Mouse (Mus musculus) lung, embryonic 14.5 days (tissue): ENCODE measurements around the gene Pld1. TPM values are rescaled to one million over a fixed set of nuclear protein-coding genes. Genes with fewer than 3 reads are reported as not detected.
"Not testable (repeated sequence)": the region's sequence is repeated elsewhere in the genome, so short reads cannot be mapped to it uniquely, and the experiment has no call there.

ENCODE experiments used
- ATAC-seq: fragments of 200-750 bp; cut with Nextera tagmentation; 2 replicates; pipeline ENCODE4 v1.8.0; 2017; ENCODE audit warnings: mild to moderate bottlenecking, moderate TSS enrichment, moderate library complexity; ENCODE audit not compliant: insufficient read depth
- DNase-seq: peaks from one replicate; pipeline ENCODE4 v3.0.0-alpha.2; 2015
- H3K27ac ChIP-seq: fragments of 300-500 bp; sonication (generic); 2 replicates; pipeline ENCODE4 v1.5.1; 2014; ENCODE audit warnings: low read depth, mild to moderate bottlenecking, moderate library complexity
- H3K27me3 ChIP-seq: fragments of 300-500 bp; sonication (generic); 2 replicates; pipeline ENCODE4 v1.6.1; 2014; ENCODE audit warnings: low read length, control low read depth; ENCODE audit not compliant: insufficient read depth
- H3K36me3 ChIP-seq: fragments of 300-500 bp; sonication (generic); 2 replicates; pipeline ENCODE4 v1.6.1; 2014; ENCODE audit warnings: control low read depth; ENCODE audit not compliant: insufficient read depth
- H3K4me1 ChIP-seq: fragments of 300-500 bp; sonication (generic); 2 replicates; pipeline ENCODE4 v1.6.1; 2014; ENCODE audit warnings: antibody characterized with exemption, control low read depth; ENCODE audit not compliant: insufficient read depth
- H3K4me2 ChIP-seq: fragments of 300-500 bp; sonication (generic); 2 replicates; pipeline ENCODE4 v1.6.1; 2014; ENCODE audit warnings: mild to moderate bottlenecking
- H3K4me3 ChIP-seq: fragments of 300-500 bp; sonication (generic); 2 replicates; pipeline ENCODE4 v1.5.1; 2014; ENCODE audit warnings: low read depth, low read length
- H3K9ac ChIP-seq: fragments of 300-500 bp; sonication (generic); 2 replicates; pipeline ENCODE4 v1.6.1; 2014
- H3K9me3 ChIP-seq: fragments of 300-500 bp; sonication (generic); 2 replicates; pipeline ENCODE4 v1.6.1; 2016; ENCODE audit warnings: low read depth, low read length, control low read depth
- CTCF ChIP-seq: IDR thresholded peaks from 2 replicates; pipeline ENCODE4 v1.5.1; 2016; ENCODE audit warnings: antibody characterized with exemption, low read depth
- WGBS: fragments of 180-500 bp; shearing (Covaris S2); extraction: QIAGEN DNeasy Blood & Tissue Kit; methylation state at CpG from one replicate; pipeline ENCODE4 v1.1.7; 2014; 5-methylcytosine and 5-hydroxymethylcytosine counted together
- polyA plus RNA-seq: library from polyadenylated mRNA; unstranded; fragments of >200 nt; fragmentation: Nextera tagmentation; extraction: Ambion mirVana; gene quantifications from 2 replicates; pipeline ENCODE4 v1.2.1, GENCODE M21; 2014

Pld1 gene
- polyA plus RNA-seq, 1 experiment from 2014 or later, result 6.4 TPM

GRCm38 (mm10) chr3:27929219-27929618 is 9.3 kb upstream of the Pld1 start:
- Histone ChIP-seq H3K4me3 (no peak overlapping the region), H3K9me3 (no peaks in the 10 kb centered on the region), H3K36me3 (no peaks in the 10 kb centered on the region), H3K27ac (no peak overlapping the region), H3K27me3 (no peaks in the 10 kb centered on the region), H3K4me2 (no peak overlapping the region), H3K9ac (no peak overlapping the region), H3K4me1 (no peaks in the 10 kb centered on the region)
- DNase-seq, result no peak
- 85% methylated on average over 4 of the region's 4 CpGs for WGBS
- ATAC-seq, result no peak
- no peak for TF ChIP-seq CTCF

- no peak overlapping the region for H3K27ac ChIP-seq
- DNase-seq (no peak), ATAC-seq (no peak)
- no peaks in the 10 kb centered on the region for H3K27me3 ChIP-seq
- no peak overlapping the region for H3K9ac ChIP-seq
- H3K9me3 ChIP-seq, result no peaks in the 10 kb centered on the region
- peak; percentile 1; the same call in 1 of the 2 replicates for TF ChIP-seq CTCF
- H3K4me1 ChIP-seq, result no peaks in the 10 kb centered on the region
- no peak overlapping the region for H3K4me2 ChIP-seq
- H3K4me3 ChIP-seq, result no peak overlapping the region
- H3K36me3 ChIP-seq, result no peaks in the 10 kb centered on the region
- WGBS, result 77% methylated on average over 5 of the region's 5 CpGs
These were observed 6.1 kb upstream of the Pld1 start for GRCm38 (mm10) chr3:27932391-27932790.

GRCm38 (mm10) chr3:27935644-27936043 is 2.9 kb upstream of the Pld1 start:
- no peaks in the 10 kb centered on the region for H3K36me3 ChIP-seq
- WGBS, result 77% methylated on average over 3 of the region's 3 CpGs
- no peak overlapping the region for H3K4me2 ChIP-seq
- no peaks in the 10 kb centered on the region for H3K27me3 ChIP-seq
- no peaks in the 10 kb centered on the region for H3K9me3 ChIP-seq
- TF ChIP-seq CTCF, result no peak
- ATAC-seq, result no peak
- no peak for DNase-seq
- H3K4me1 ChIP-seq, result no peaks in the 10 kb centered on the region
- H3K27ac ChIP-seq, result no peak overlapping the region
- H3K4me3 ChIP-seq, result no peak overlapping the region
- no peak overlapping the region for H3K9ac ChIP-seq

GRCm38 (mm10) chr3:27936731-27937130 is 1.8 kb upstream of the Pld1 start:
- DNase-seq, result no peak
- Histone ChIP-seq H3K27me3 (no peaks in the 10 kb centered on the region), H3K27ac (no peak overlapping the region), H3K9ac (no peak overlapping the region), H3K4me2 (no peak overlapping the region), H3K36me3 (no peaks in the 10 kb centered on the region), H3K9me3 (no peaks in the 10 kb centered on the region), H3K4me3 (no peak overlapping the region), H3K4me1 (no peaks in the 10 kb centered on the region)
- 70% methylated on average over 5 of the region's 5 CpGs for WGBS
- no peak for ATAC-seq
- TF ChIP-seq CTCF, result no peak

GRCm38 (mm10) chr3:27937144-27938110 is 1.1 kb upstream of the Pld1 start:
- Histone ChIP-seq H3K9ac (no peak overlapping the region), H3K4me3 (no peak overlapping the region; the same call in 1 of the 2 replicates), H3K9me3 (no peaks in the 10 kb centered on the region), H3K4me1 (no peaks in the 10 kb centered on the region), H3K36me3 (no peaks in the 10 kb centered on the region), H3K27me3 (no peaks in the 10 kb centered on the region), H3K4me2 (peak overlapping the region; percentile 97), H3K27ac (no peak overlapping the region)
- WGBS, result 71% methylated on average over 13 of the region's 13 CpGs
- ATAC-seq (no peak), DNase-seq (peak; percentile 19)
- no peak for TF ChIP-seq CTCF

DNA sequence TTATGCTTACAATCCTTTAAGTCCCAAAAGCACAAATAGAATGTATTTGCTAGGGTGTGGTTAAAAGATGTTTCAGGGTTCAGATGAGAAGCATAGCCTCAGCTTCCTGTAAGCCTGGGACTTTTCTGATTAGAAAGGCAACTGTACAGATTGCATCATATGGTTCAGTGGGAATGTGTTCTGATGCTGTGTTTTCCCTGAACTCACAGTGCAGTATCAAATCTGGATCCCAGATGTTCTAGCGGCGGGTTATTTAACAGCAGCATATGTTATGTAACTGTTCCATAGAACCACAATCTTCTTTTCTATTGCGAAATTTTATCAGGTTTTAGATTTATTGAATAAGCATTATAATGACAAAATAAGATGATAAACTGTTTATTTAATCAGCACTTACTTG is 3.1 kb downstream of the Pld1 start:
- Histone ChIP-seq H3K36me3 (no peaks in the 10 kb centered on the region), H3K27ac (no peak overlapping the region), H3K9me3 (no peaks in the 10 kb centered on the region), H3K27me3 (no peaks in the 10 kb centered on the region), H3K4me1 (no peaks in the 10 kb centered on the region), H3K4me3 (no peak overlapping the region), H3K4me2 (no peak overlapping the region), H3K9ac (no peak overlapping the region)
- TF ChIP-seq CTCF, result no peak
- ATAC-seq, result no peak
- DNase-seq, result no peak
- 80% methylated on average over 3 of the region's 3 CpGs for WGBS

- no peak overlapping the region for H3K27ac ChIP-seq
- no peak for ATAC-seq
- TF ChIP-seq CTCF, result no peak
- H3K36me3 ChIP-seq, result no peaks in the 10 kb centered on the region
- H3K4me1 ChIP-seq, result no peaks in the 10 kb centered on the region
- H3K4me2 ChIP-seq, result no peak overlapping the region
- 73% methylated on average over 7 of the region's 7 CpGs for WGBS
- H3K27me3 ChIP-seq, result no peaks in the 10 kb centered on the region
- DNase-seq, result no peak
- H3K9me3 ChIP-seq, result no peaks in the 10 kb centered on the region
- H3K4me3 ChIP-seq, result no peak overlapping the region
- no peak overlapping the region for H3K9ac ChIP-seq
These were observed 4.5 kb downstream of the Pld1 start for GRCm38 (mm10) chr3:27942991-27943390.

DNA sequence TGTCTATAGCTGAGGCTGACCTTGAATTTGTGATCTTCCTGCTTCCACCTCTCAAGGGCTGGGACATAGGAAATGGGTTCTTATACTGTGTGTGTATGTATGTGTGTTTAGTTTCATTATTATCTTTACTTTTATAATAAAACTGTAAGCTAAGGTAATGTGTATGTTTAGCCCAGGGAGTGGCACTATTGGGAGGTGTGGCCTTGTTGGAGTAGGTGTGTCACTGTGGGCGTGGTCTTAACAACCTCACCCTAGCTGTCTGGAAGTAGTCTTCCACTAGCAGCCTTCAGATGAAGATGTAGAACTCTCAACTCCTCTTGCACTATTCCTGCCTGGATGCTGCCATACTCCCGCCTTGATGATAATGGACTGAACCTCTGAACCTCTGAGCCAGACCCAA is 6.9 kb downstream of the Pld1 start:
- not testable (repeated sequence) for H3K9ac ChIP-seq, DNase-seq, H3K27me3 ChIP-seq, H3K4me3 ChIP-seq, H3K36me3 ChIP-seq, H3K27ac ChIP-seq, H3K4me1 ChIP-seq, H3K9me3 ChIP-seq, ATAC-seq, H3K4me2 ChIP-seq
- WGBS, result 72% methylated on average over 2 of the region's 2 CpGs
